Mouse (Mus musculus) right cerebral cortex, postnatal 14 days (tissue): ENCODE measurements around the gene Evi5l.
A peak's percentile ranks its signal among the peaks of the same experiment; 100 is the strongest.

Experiments used
- DNase-seq: peaks from one replicate; pipeline ENCODE4 v3.0.0; 2022

Gene Evi5l

GRCm38 (mm10) chr8:4165852-4166751 is at the start of gene Evi5l:
Gene Evi5l, plus strand, starts transcription at chr8:4166567.
- DNase-seq: peak; percentile 96

- DNase-seq: no peak
These were observed 32.6 kb upstream of the Evi5l start, which contains the start of gene Cd209g for GRCm38 (mm10) chr8:4133798-4134197. Gene Cd209g, plus strand, starts transcription at chr8:4134098.

GRCm38 (mm10) chr8:4139660-4140646 is 26.4 kb upstream of the Evi5l start:
- DNase-seq: peak; percentile 79

- DNase-seq: no peak
These were observed 24.6 kb upstream of the Evi5l start for GRCm38 (mm10) chr8:4141721-4142120.

- no peak for DNase-seq
These were observed 19.1 kb upstream of the Evi5l start for GRCm38 (mm10) chr8:4147272-4147671.

- no peak for DNase-seq
These were observed 11.5 kb upstream of the Evi5l start for GRCm38 (mm10) chr8:4154878-4155277.

- DNase-seq: no peak
These were observed 3.6 kb upstream of the Evi5l start for GRCm38 (mm10) chr8:4162786-4163185.

- DNase-seq: no peak
These were observed 1.1 kb upstream of the Evi5l start for GRCm38 (mm10) chr8:4165176-4165851.

- no peak for DNase-seq
These were observed 636 bp downstream of the Evi5l start for GRCm38 (mm10) chr8:4166881-4167525.

- DNase-seq: no peak
These were observed 1.6 kb downstream of the Evi5l start for GRCm38 (mm10) chr8:4167918-4168317.

GRCm38 (mm10) chr8:4172486-4172885 is 6.1 kb downstream of the Evi5l start:
- DNase-seq: no peak

GRCm38 (mm10) chr8:4174018-4174417 is 7.7 kb downstream of the Evi5l start:
- DNase-seq: no peak

GRCm38 (mm10) chr8:4183409-4183808 is 17.0 kb downstream of the Evi5l start:
- no peak for DNase-seq

- DNase-seq: no peak
These were observed 19.8 kb downstream of the Evi5l start for GRCm38 (mm10) chr8:4186151-4186550.

GRCm38 (mm10) chr8:4188605-4189004 is 22.2 kb downstream of the Evi5l start:
- DNase-seq: no peak

- no peak for DNase-seq
These were observed 22.8 kb downstream of the Evi5l start for GRCm38 (mm10) chr8:4189031-4189722.

- no peak for DNase-seq
These were observed 25.9 kb downstream of the Evi5l start for GRCm38 (mm10) chr8:4192305-4192704.

- DNase-seq: peak; percentile 97
These were observed 26.6 kb downstream of the Evi5l start for GRCm38 (mm10) chr8:4192807-4193587.

GRCm38 (mm10) chr8:4193588-4193894 is 27.2 kb downstream of the Evi5l start:
- no peak for DNase-seq

- DNase-seq: no peak
These were observed 35.0 kb downstream of the Evi5l start for GRCm38 (mm10) chr8:4201321-4201720.
